Comparison of ENCODE assay signal across 17 mouse cellular contexts in the genomic region with DNA sequence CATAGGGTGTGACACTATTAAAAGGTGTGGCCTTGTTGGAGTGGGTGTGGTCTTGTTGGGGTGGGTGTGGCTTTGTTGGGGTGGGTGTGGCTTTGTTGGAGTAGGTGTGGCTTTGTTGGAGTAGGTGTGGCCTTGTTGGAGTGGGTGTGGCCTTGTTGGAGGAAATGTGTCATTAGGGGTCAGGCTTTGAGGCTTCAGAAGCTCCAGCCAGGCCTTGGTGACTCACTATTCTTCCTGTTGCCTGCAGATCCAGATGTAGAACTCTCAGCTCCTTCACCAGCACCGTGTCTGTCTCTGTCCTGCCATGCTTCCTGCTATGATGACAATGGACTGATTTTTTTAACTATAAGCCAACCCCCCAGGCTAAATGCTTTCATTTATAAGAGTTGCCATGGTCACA. TPM values are rescaled to one million over a fixed set of nuclear protein-coding genes. Genes with fewer than 3 reads are reported as not detected.
DNase-seq lines count a peak whose midpoint lies in the region; ATAC-seq and TF ChIP-seq lines count a peak whose summit lies in the region.
"Had no signal": no experiment of that assay in that cellular context is flagged by ENCODE, and none has a peak within 500 bp of the region (broad histone marks: within the 10 kb centered on the region; RNA-seq: fewer than 3 reads in every experiment).

No protein-coding gene starts in this region.

- no peak overlapping the region for H3K9ac ChIP-seq in lung, postnatal 0 days (replicated peaks; ENCODE audit: low read depth)
- H3K9ac ChIP-seq: midbrain, embryonic 12.5 days; neural tube, embryonic 12.5 days had no signal

- H3K27ac ChIP-seq in lung, postnatal 0 days (ENCODE audit: low read length): no peak overlapping the region
- peak overlapping the region; percentile 28 for H3K27ac ChIP-seq in bone marrow macrophage, adult 2 months (ENCODE audit: insufficient read depth, low read depth, low read length)

- H3K4me1 ChIP-seq in lung, postnatal 0 days (ENCODE audit: insufficient read depth, low read depth, low read length): peaks cover 5% of the 10 kb centered on the region; the same call in 1 of the 2 replicates
- H3K4me1 ChIP-seq in bone marrow macrophage, adult 2 months (ENCODE audit: control insufficient read depth, insufficient read depth, low read length): peaks cover 34% of the 10 kb centered on the region

- peak; percentile 93 for DNase-seq in heart, adult 11 months
- no peak for DNase-seq in heart, postnatal 36 days
- DNase-seq in lung, postnatal 0 days (ENCODE audit: low spot score): peak; percentile 51
- no peak for DNase-seq in lung, postnatal 10 days
- peak; percentile 32 for DNase-seq in splenic B cell, adult 2 months (ENCODE audit: low read depth, low spot score)
- DNase-seq in cerebellum, adult 9-11 months: no peak
- DNase-seq in testis, postnatal 10 days (ENCODE audit: low spot score): no peak
- DNase-seq: adrenal gland, adult 2 months; cerebellum, postnatal 10 days; gastrocnemius, postnatal 14 days; kidney, adult 18-20 months; kidney, postnatal 36 days; lung, postnatal 4 days had no signal

- WGBS in lung, postnatal 0 days: 54% methylated on average over 1 of the region's 1 CpGs

- no peaks in the 10 kb centered on the region for H3K9me3 ChIP-seq in lung, postnatal 0 days (ENCODE audit: low read length)
- H3K9me3 ChIP-seq: midbrain, embryonic 12.5 days; neural tube, embryonic 12.5 days had no signal

- H3K27me3 ChIP-seq in lung, postnatal 0 days (replicated peaks; ENCODE audit: insufficient read depth, low read length): no peaks in the 10 kb centered on the region
- H3K27me3 ChIP-seq in splenic B cell, adult 2 months (ENCODE audit: control insufficient read depth, insufficient read depth, low read length, poor library complexity, severe bottlenecking): no peaks in the 10 kb centered on the region
- H3K27me3 ChIP-seq: neural tube, embryonic 12.5 days had no signal

- TF ChIP-seq CTCF in lung, postnatal 0 days (IDR thresholded peaks at IDR 0.05): no peak
- no peak for TF ChIP-seq CTCF in bone marrow macrophage, adult 2 months (IDR thresholded peaks at IDR 0.05; ENCODE audit: low read depth, low read length)

- peak; percentile 50; the same call in 1 of the 2 replicates for TF ChIP-seq EP300 in lung, postnatal 0 days (IDR thresholded peaks at IDR 0.05)

- no peak for TF ChIP-seq POLR2A in bone marrow macrophage, adult 2 months (IDR thresholded peaks at IDR 0.05; ENCODE audit: borderline replicate concordance, low read depth, low read length)

- H3K4me2 ChIP-seq in lung, postnatal 0 days (replicated peaks; ENCODE audit: low read depth, low read length): no peak overlapping the region
- H3K4me2 ChIP-seq: heart, embryonic 11.5 days; midbrain, embryonic 12.5 days; neural tube, embryonic 12.5 days had no signal

- intact Hi-C loops in heart, postnatal 36 days (cut with DNase I): no loop called here

- ATAC-seq in lung, postnatal 0 days: peak; percentile 50

- H3K4me3 ChIP-seq in lung, postnatal 0 days (ENCODE audit: low read depth, low read length): no peak overlapping the region
- H3K4me3 ChIP-seq in bone marrow macrophage, adult 2 months (ENCODE audit: insufficient read depth, low read length): no peak overlapping the region
- H3K4me3 ChIP-seq: midbrain, embryonic 12.5 days; neural tube, embryonic 12.5 days had no signal

- H3K36me3 ChIP-seq in lung, postnatal 0 days (ENCODE audit: insufficient read depth, low read length): no peaks in the 10 kb centered on the region
- H3K36me3 ChIP-seq in splenic B cell, adult 2 months (ENCODE audit: control insufficient read depth, insufficient read depth, low read length, poor library complexity, severe bottlenecking): no peaks in the 10 kb centered on the region; the same call in 1 of the 2 replicates
- H3K36me3 ChIP-seq: midbrain, embryonic 12.5 days; neural tube, embryonic 12.5 days had no signal

RNA-seq across cellular contexts. Expression of a gene that starts 19.8 kb away (rescaled TPM):
- 10 to 100 TPM; 25.3 to 29.8 TPM for total RNA-seq in heart, postnatal 36 days (2021)
- 23.0 and 35.0 TPM in 2 replicates for polyA plus RNA-seq in lung, postnatal 0 days (2015; fragmentation: Nextera tagmentation; extraction: Ambion mirVana)
- polyA plus RNA-seq in bone marrow macrophage, adult 2 months (2012; ENCODE audit: insufficient read depth, insufficient read length, missing spikeins): 9.6 and 12.1 TPM in 2 replicates

Comparison
In these comparisons a context has a peak if more than half of its experiments do, and no peak if none do; other contexts are left out.
1. DNase-seq: peak in heart, adult 11 months (single experiment), lung, postnatal 0 days (single experiment) and splenic B cell, adult 2 months (single experiment); none in heart, postnatal 36 days (0 of 2), lung, postnatal 10 days (single experiment), cerebellum, adult 9-11 months (single experiment) and testis, postnatal 10 days (single experiment).